12 mouse cellular contexts compared by ENCODE assay signal in the genomic region with DNA sequence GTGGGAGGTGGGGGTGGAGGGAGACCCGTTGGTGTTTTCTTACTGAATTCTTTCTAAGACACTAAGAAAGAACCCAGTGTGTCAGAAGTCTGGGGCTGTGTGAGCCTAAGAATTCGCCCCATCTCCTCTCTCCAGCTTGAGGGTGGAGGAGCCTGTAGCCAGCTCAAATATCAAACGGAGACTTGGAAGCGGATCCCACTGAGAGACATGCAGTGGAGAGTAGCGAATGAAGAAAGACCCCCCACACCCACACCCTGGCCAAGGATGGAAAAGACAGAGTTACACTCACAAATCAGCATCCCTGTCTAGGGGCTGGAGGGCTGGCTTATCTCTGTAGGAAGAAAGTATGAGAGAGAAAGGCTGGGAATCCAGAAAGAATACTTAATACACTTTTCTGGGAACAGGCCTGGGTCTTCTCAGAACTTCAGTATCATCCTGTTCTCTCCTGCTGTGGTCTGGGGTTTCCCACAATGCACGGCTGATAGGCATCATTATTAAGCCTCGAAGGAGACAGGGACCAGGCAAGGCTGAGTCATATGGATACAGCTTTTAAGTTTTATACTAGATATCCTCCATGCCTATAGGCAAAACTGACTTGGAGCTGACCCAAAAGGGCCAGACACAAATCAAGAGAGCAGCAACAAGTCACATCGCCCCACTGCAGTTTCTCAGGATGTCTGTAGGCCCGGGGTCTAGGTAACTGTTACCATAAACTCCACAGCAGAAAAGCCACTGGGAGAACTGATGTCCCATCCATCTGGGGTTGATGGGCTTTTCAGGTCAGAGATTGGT. TPM values are rescaled to one million over a fixed set of nuclear protein-coding genes. Genes with fewer than 3 reads are reported as not detected.
DNase-seq lines count a peak whose midpoint lies in the region; ATAC-seq and TF ChIP-seq lines count a peak whose summit lies in the region.
"Had no signal": no experiment of that assay in that cellular context is flagged by ENCODE, and none has a peak within 500 bp of the region (broad histone marks: within the 10 kb centered on the region; RNA-seq: fewer than 3 reads in every experiment).

No protein-coding gene starts in this region.

- H3K9me3 ChIP-seq in kidney, embryonic 14.5 days (ENCODE audit: control insufficient read depth, low read length) = no peaks in the 10 kb centered on the region
- no peaks in the 10 kb centered on the region for H3K9me3 ChIP-seq in neural tube, embryonic 11.5 days (ENCODE audit: control insufficient read depth, low read length)
- H3K9me3 ChIP-seq: hindbrain, embryonic 13.5 days; midbrain, embryonic 15.5 days had no signal

- no peak for DNase-seq in kidney, adult 2 months
- peak; percentile 55 for DNase-seq in embryo, embryonic 10 days (ENCODE audit: low spot score)
- DNase-seq in neural tube, embryonic 11.5 days (ENCODE audit: low spot score) = peak; percentile 56
- no peak for DNase-seq in cerebellum, postnatal 36 days
- DNase-seq: cerebellum, postnatal 25 days; heart, adult 18-20 months had no signal

- no peaks in the 10 kb centered on the region for H3K27me3 ChIP-seq in kidney, embryonic 14.5 days (ENCODE audit: control insufficient read depth, insufficient read depth, low read length)
- H3K27me3 ChIP-seq in kidney, adult 2 months (replicated peaks; ENCODE audit: control insufficient read depth, insufficient read depth, low read length) = no peaks in the 10 kb centered on the region
- no peaks in the 10 kb centered on the region for H3K27me3 ChIP-seq in neural tube, embryonic 11.5 days (ENCODE audit: control insufficient read depth, insufficient read depth, low read length)
- H3K27me3 ChIP-seq: hindbrain, embryonic 13.5 days; midbrain, embryonic 15.5 days had no signal

- peaks cover 5% of the 10 kb centered on the region; the same call in 1 of the 2 replicates for H3K4me1 ChIP-seq in kidney, embryonic 14.5 days (ENCODE audit: control insufficient read depth, insufficient read depth, low read length)
- no peaks in the 10 kb centered on the region for H3K4me1 ChIP-seq in kidney, adult 2 months (ENCODE audit: control insufficient read depth, insufficient read depth, low read length)
- peaks cover 2% of the 10 kb centered on the region; the same call in 1 of the 2 replicates for H3K4me1 ChIP-seq in embryonic fibroblast, embryonic 13.5 days (ENCODE audit: control insufficient read depth, insufficient read depth, low read length)
- no peaks in the 10 kb centered on the region for H3K4me1 ChIP-seq in neural tube, embryonic 11.5 days (ENCODE audit: control insufficient read depth, insufficient read depth, low read length)
- H3K4me1 ChIP-seq: hindbrain, embryonic 13.5 days; midbrain, embryonic 15.5 days had no signal

- TF ChIP-seq POLR2A in kidney, adult 2 months (IDR thresholded peaks at IDR 0.05; ENCODE audit: low read depth, low read length) = no peak
- TF ChIP-seq POLR2A in embryonic fibroblast, embryonic 13.5 days (IDR thresholded peaks at IDR 0.05; ENCODE audit: low read depth, low read length) = no peak

- WGBS in kidney, embryonic 14.5 days = 17% methylated on average over 9 of the region's 9 CpGs
- 46% methylated on average over 9 of the region's 9 CpGs for WGBS in kidney, adult 2 months
- 36% methylated on average over 9 of the region's 9 CpGs for WGBS in neural tube, embryonic 11.5 days

- peak; percentile 91 for ATAC-seq in kidney, embryonic 14.5 days (ENCODE audit: low FRiP score, low TSS enrichment)
- ATAC-seq in neural tube, embryonic 11.5 days (ENCODE audit: insufficient read depth, low FRiP score, low TSS enrichment) = no peak
- no peak for ATAC-seq in activated CD4-positive, CD25-positive, alpha-beta regulatory T cell, adult 4 months
- ATAC-seq: CD4-positive, CD25-positive, alpha-beta regulatory T cell, adult 4 months; midbrain, embryonic 15.5 days had no signal

- H3K36me3 ChIP-seq in kidney, embryonic 14.5 days (ENCODE audit: control insufficient read depth, insufficient read depth, low read length) = no peaks in the 10 kb centered on the region
- no peaks in the 10 kb centered on the region for H3K36me3 ChIP-seq in kidney, adult 2 months (ENCODE audit: control insufficient read depth, insufficient read depth, low read length)
- H3K36me3 ChIP-seq in neural tube, embryonic 11.5 days (ENCODE audit: control insufficient read depth, insufficient read depth, low read length) = no peaks in the 10 kb centered on the region
- H3K36me3 ChIP-seq: hindbrain, embryonic 13.5 days; midbrain, embryonic 15.5 days had no signal

- no peak overlapping the region for H3K4me2 ChIP-seq in kidney, embryonic 14.5 days (replicated peaks; ENCODE audit: low read depth, low read length)
- no peak overlapping the region for H3K4me2 ChIP-seq in neural tube, embryonic 11.5 days (ENCODE audit: low read depth)
- H3K4me2 ChIP-seq: hindbrain, embryonic 13.5 days; midbrain, embryonic 15.5 days had no signal

- H3K9ac ChIP-seq in kidney, embryonic 14.5 days (ENCODE audit: low read depth, low read length) = no peak overlapping the region; the same call in 1 of the 2 replicates
- no peak overlapping the region for H3K9ac ChIP-seq in neural tube, embryonic 11.5 days (ENCODE audit: low read length)
- H3K9ac ChIP-seq: hindbrain, embryonic 13.5 days; midbrain, embryonic 15.5 days had no signal

- TF ChIP-seq CTCF in kidney, adult 2 months (conservative IDR thresholded peaks at IDR 0.05; ENCODE audit: insufficient read depth, insufficient read length, low read depth, low read length) = no peak
- no peak for TF ChIP-seq CTCF in embryonic fibroblast, embryonic 13.5 days (IDR thresholded peaks at IDR 0.05; ENCODE audit: borderline replicate concordance, insufficient read depth, low read length)

- H3K4me3 ChIP-seq in kidney, embryonic 14.5 days (ENCODE audit: low read length) = no peak overlapping the region
- H3K4me3 ChIP-seq in kidney, adult 2 months (ENCODE audit: insufficient read depth, low read depth, low read length) = no peak overlapping the region
- no peak overlapping the region for H3K4me3 ChIP-seq in embryonic fibroblast, embryonic 13.5 days (ENCODE audit: insufficient read depth, low read length)
- no peak overlapping the region for H3K4me3 ChIP-seq in neural tube, embryonic 11.5 days (ENCODE audit: low read depth, low read length)
- H3K4me3 ChIP-seq: hindbrain, embryonic 13.5 days; midbrain, embryonic 15.5 days had no signal

- H3K27ac ChIP-seq in kidney, embryonic 14.5 days (ENCODE audit: low read depth, low read length) = peak overlapping the region; percentile 80
- no peak overlapping the region for H3K27ac ChIP-seq in kidney, adult 2 months (ENCODE audit: insufficient read depth, low read depth, low read length)
- H3K27ac ChIP-seq in embryonic fibroblast, embryonic 13.5 days (ENCODE audit: insufficient read depth, low read length) = peak overlapping the region; percentile 59
- peak overlapping the region; percentile 46; the same call in 1 of the 2 replicates for H3K27ac ChIP-seq in neural tube, embryonic 11.5 days (ENCODE audit: low read depth, low read length)
- H3K27ac ChIP-seq: hindbrain, embryonic 13.5 days; midbrain, embryonic 15.5 days had no signal

RNA-seq across cellular contexts. Expression of gene Slc6a6, which starts 45.5 kb away (rescaled TPM):
- 51.7 and 95.1 TPM in 2 replicates for polyA plus RNA-seq in kidney, embryonic 14.5 days (2014; fragmentation: Nextera tagmentation; extraction: Ambion mirVana)
- 277 and 336 TPM in 2 replicates for polyA plus RNA-seq in kidney, adult 2 months (2012; rRNA removed)
- 79.8 and 108 TPM in 2 replicates for polyA plus RNA-seq in embryonic fibroblast, embryonic 13.5 days (2011; ENCODE audit: insufficient read length, low read depth, missing spikeins)
- 47.7 and 53.0 TPM in 2 replicates for polyA plus RNA-seq in neural tube, embryonic 11.5 days (2014; fragmentation: Nextera tagmentation; extraction: Ambion mirVana)
- 10 to 100 TPM; 34.3 to 47.9 TPM for polyA plus RNA-seq in activated CD4-positive, CD25-positive, alpha-beta regulatory T cell, adult 4 months (2017; shearing (Covaris generic))

Comparison
In these comparisons a context has a peak if more than half of its experiments do, and no peak if none do; other contexts are left out.
1. DNase-seq: peak in embryo, embryonic 10 days (single experiment) and neural tube, embryonic 11.5 days (single experiment); none in kidney, adult 2 months (single experiment) and cerebellum, postnatal 36 days (0 of 2).